Mouse (Mus musculus) spleen, adult 2 months (tissue): ENCODE measurements around the gene Sctr. TPM values are rescaled to one million over a fixed set of nuclear protein-coding genes. Genes with fewer than 3 reads are reported as not detected.

Source experiments
- DNase-seq, 2 experiments: peaks; one replicate each; pipeline versions ENCODE4 v3.0.0 to v3.0.0-alpha.2; 2012 to 2021; ENCODE audit warnings: low spot score in 2 of 2, low read depth in 1 of 2
- H3K27ac ChIP-seq: fragments of 200-500 bp; 2 replicates; pipeline ENCODE4 v1.5.1; 2012; ENCODE audit warnings: low read length, inconsistent platforms; ENCODE audit not compliant: insufficient read depth
- H3K27me3 ChIP-seq: fragments of 200-500 bp; 2 replicates; pipeline ENCODE4 v1.6.1; 2012; ENCODE audit warnings: mild to moderate bottlenecking, moderate library complexity, low read length, inconsistent platforms; ENCODE audit not compliant: control insufficient read depth, insufficient read depth
- H3K36me3 ChIP-seq: fragments of 200-500 bp; 2 replicates; pipeline ENCODE4 v1.6.1; 2012; ENCODE audit warnings: mild to moderate bottlenecking, low read length, inconsistent platforms; ENCODE audit not compliant: control insufficient read depth, insufficient read depth
- H3K4me1 ChIP-seq: fragments of 200-500 bp; 2 replicates; pipeline ENCODE4 v1.6.1; 2011; ENCODE audit warnings: inconsistent platforms; ENCODE audit not compliant: control insufficient read depth, insufficient read depth, insufficient read length
- H3K4me3 ChIP-seq: fragments of 200-500 bp; 2 replicates; pipeline ENCODE4 v1.5.1; 2011; ENCODE audit warnings: mild to moderate bottlenecking, inconsistent platforms; ENCODE audit not compliant: insufficient read depth, insufficient read length; ENCODE audit errors: extremely low read depth
- CTCF ChIP-seq: fragments of 200-500 bp; IDR thresholded peaks from 2 replicates; pipeline ENCODE4 v1.5.1; 2011; ENCODE audit warnings: mild to moderate bottlenecking, inconsistent platforms; ENCODE audit not compliant: insufficient read depth, insufficient read length, insufficient replicate concordance; ENCODE audit errors: extremely low read depth
- POLR2A ChIP-seq: fragments of 200-500 bp; IDR thresholded peaks from 2 replicates; pipeline ENCODE4 v1.6.1; 2011; ENCODE audit warnings: low read depth, low read length, inconsistent platforms
- WGBS: fragments of 180-500 bp; shearing (Covaris S2); methylation state at CpG from one replicate; pipeline ENCODE4 v1.1.7; 2018; 5-methylcytosine and 5-hydroxymethylcytosine counted together
- polyA plus RNA-seq: library from polyadenylated mRNA; depleted of rRNA; stranded (reverse); fragments of >200 nt; gene quantifications from 2 replicates; pipeline ENCODE4 v1.2.3, GENCODE M21; 2012; rRNA removed

The Sctr gene
- polyA plus RNA-seq, 1 experiment: 0.08 TPM

DNA sequence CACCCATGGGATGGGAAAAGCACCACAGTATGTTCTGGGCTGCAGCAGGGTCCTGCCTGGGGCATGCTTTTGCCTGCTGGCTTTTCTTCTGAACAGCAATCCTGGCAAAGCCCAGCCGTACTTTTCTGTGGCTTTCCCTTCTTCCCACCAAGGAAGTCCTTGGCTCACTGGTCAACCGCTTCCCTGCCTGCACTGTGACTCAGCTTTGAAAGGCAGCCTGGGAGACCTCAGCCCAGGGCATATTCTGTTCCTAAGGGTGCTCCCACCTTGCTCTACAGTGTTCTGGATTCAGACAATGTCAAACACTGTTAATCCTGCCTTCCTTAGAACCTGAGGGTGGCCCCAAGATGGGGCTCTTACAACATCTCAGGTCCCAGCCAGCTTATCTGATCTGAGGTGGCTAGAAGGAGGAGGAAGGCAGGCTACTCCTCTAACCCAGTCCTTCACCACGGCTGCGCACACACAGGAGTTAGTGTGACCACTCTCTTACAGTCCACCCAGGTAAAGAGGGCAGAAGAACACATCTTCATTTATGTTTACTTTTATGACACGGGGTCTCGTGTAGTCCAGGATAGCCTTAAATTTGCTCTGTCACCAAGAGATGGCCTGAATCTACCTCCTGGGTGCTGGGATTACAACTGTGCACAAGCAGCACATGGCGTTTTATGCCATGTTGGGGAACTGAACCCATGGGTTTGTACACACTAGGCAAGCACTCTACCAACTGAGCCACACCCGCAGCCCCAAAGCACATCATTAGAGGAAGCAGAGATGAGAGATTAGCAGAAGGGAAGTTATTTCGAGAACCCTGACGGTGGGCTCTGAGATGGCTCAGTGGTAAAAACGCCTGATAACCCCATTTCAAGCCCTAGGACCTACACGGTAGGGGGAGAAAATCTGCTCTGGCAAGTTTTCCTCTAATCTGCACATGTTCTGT, 105.8 kb downstream of the Sctr start:
- Histone ChIP-seq H3K36me3 (peaks cover 17% of the 10 kb centered on the region), H3K4me3 (no peak overlapping the region), H3K27me3 (no peaks in the 10 kb centered on the region), H3K4me1 (no peaks in the 10 kb centered on the region), H3K27ac (no peak overlapping the region)
- no peak for TF ChIP-seq CTCF
- no peak for TF ChIP-seq POLR2A
- 68% methylated on average over 12 of the region's 12 CpGs for WGBS
- DNase-seq: no peak

Other genes with a start within 250 kb of the Sctr start
- gene Ptpn4, start 169.3 kb upstream of the Sctr start, polyA plus RNA-seq: 1.7 and 2.8 TPM in 2 replicates
- 2.6 and 2.8 TPM in 2 replicates for gene Tmem177, start 93.7 kb upstream of the Sctr start, polyA plus RNA-seq
- gene Cfap221, start 9.7 kb upstream of the Sctr start, polyA plus RNA-seq: not detected in 2 replicates
- gene Tmem37, start 67.2 kb downstream of the Sctr start, polyA plus RNA-seq: 17.3 and 20.8 TPM in 2 replicates
- 37.2 and 53.9 TPM in 2 replicates for gene Dbi, start 114.2 kb downstream of the Sctr start, polyA plus RNA-seq
- gene 3110009E18Rik, start 114.3 kb downstream of the Sctr start, polyA plus RNA-seq: 1.4 and 2.0 TPM in 2 replicates